ENCODE assay signal across 9 mouse cellular contexts in the genomic region with DNA sequence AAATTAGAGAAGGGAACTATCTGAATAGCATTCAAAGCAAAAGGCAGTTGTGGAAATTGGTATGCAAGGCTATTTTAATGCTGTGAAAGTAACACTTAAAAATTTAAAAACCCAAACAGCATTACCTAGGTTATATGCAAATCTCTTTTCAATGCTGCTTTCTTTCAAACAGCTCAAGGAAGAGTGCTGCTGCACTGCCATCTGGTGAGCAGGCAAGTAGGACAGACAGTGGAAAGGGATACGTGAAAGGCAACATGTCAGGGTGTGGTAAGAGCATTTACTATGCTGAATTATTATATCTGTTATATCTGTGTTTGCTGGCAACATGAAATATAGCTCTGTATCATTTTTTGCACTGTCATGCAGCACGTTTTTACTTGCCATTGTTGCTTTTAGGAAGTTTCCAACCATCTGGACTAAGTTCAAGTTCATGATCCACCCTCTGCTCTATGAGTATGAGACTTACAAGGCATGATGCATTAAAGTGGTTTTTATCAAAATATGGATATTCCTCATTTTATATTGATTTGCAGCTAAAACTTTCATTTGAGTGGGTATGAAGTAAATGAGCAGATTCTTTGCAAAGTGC.
A peak's percentile ranks its signal among the peaks of the same experiment; 100 is the strongest.
DNase-seq lines count a peak whose midpoint lies in the region; ATAC-seq and TF ChIP-seq lines count a peak whose summit lies in the region.
"Had no signal": no experiment of that assay in that cellular context is flagged by ENCODE, and none has a peak within 500 bp of the region (broad histone marks: within the 10 kb centered on the region; RNA-seq: fewer than 3 reads in every experiment).

No protein-coding gene starts in this region.

- H3K4me2 ChIP-seq in lung, embryonic 14.5 days = no peak overlapping the region
- H3K4me2 ChIP-seq: liver, embryonic 12.5 days had no signal

- DNase-seq in lung, embryonic 14.5 days = no peak
- DNase-seq in lung, adult 2 months = no peak
- peak; percentile 14 to 23 for DNase-seq in frontal cortex, postnatal 14 days (ENCODE audit: low spot score in 2 of 2)
- DNase-seq in left cerebral cortex, postnatal 14 days (ENCODE audit: low spot score in 2 of 2) = peak; percentile 58 to 63
- DNase-seq in urinary bladder, adult 18-20 months (ENCODE audit: low spot score in 2 of 2) = no peak
- DNase-seq in lung, postnatal 4 days = no peak

- TF ChIP-seq POLR2A in lung, adult 2 months (IDR thresholded peaks at IDR 0.05; ENCODE audit: borderline replicate concordance, extremely low read depth, low read depth, low read length) = no peak

- ATAC-seq in lung, embryonic 14.5 days (ENCODE audit: insufficient read depth) = no peak
- no peak for ATAC-seq in CD4-positive, CD25-positive, alpha-beta regulatory T cell, adult 4 months
- ATAC-seq in granulocyte monocyte progenitor cell, adult 5-6 weeks (replicated peaks; ENCODE audit: poor library complexity, severe bottlenecking) = no peak
- ATAC-seq: liver, embryonic 12.5 days had no signal

- H3K27me3 ChIP-seq in lung, embryonic 14.5 days (ENCODE audit: insufficient read depth, low read length) = no peaks in the 10 kb centered on the region
- H3K27me3 ChIP-seq: liver, embryonic 12.5 days had no signal

- 31% methylated on average over 2 of the region's 2 CpGs for WGBS in lung, embryonic 14.5 days
- WGBS in lung, adult 2 months = 31% methylated on average over 2 of the region's 2 CpGs

- TF ChIP-seq CTCF in lung, embryonic 14.5 days (IDR thresholded peaks at IDR 0.05; ENCODE audit: low read depth) = peak; percentile 21
- no peak for TF ChIP-seq CTCF in lung, adult 2 months (IDR thresholded peaks at IDR 0.05; ENCODE audit: insufficient read depth, low read length)

- H3K36me3 ChIP-seq in lung, embryonic 14.5 days (ENCODE audit: insufficient read depth) = no peaks in the 10 kb centered on the region
- H3K36me3 ChIP-seq: liver, embryonic 12.5 days had no signal

- no peak overlapping the region for H3K9ac ChIP-seq in lung, embryonic 14.5 days
- H3K9ac ChIP-seq: liver, embryonic 12.5 days had no signal

- H3K4me3 ChIP-seq in lung, embryonic 14.5 days (ENCODE audit: low read depth, low read length) = no peak overlapping the region
- no peak overlapping the region for H3K4me3 ChIP-seq in lung, adult 2 months (replicated peaks; ENCODE audit: extremely low read depth, low read depth, low read length)
- H3K4me3 ChIP-seq: liver, embryonic 12.5 days had no signal

- H3K4me1 ChIP-seq in lung, embryonic 14.5 days (ENCODE audit: insufficient read depth) = no peaks in the 10 kb centered on the region
- no peaks in the 10 kb centered on the region for H3K4me1 ChIP-seq in lung, adult 2 months (ENCODE audit: control insufficient read depth, insufficient read depth, low read length)
- H3K4me1 ChIP-seq: liver, embryonic 12.5 days had no signal

- no peaks in the 10 kb centered on the region for H3K9me3 ChIP-seq in lung, embryonic 14.5 days (ENCODE audit: low read depth, low read length)
- H3K9me3 ChIP-seq: liver, embryonic 12.5 days had no signal

- intact Hi-C loops in left cerebral cortex, postnatal 14 days (cut with DNase I) = no loop called here

- H3K27ac ChIP-seq in lung, embryonic 14.5 days (ENCODE audit: low read depth) = no peak overlapping the region
- H3K27ac ChIP-seq: liver, embryonic 12.5 days had no signal

Comparison
In these comparisons a context has a peak if more than half of its experiments do, and no peak if none do; other contexts are left out.
1. DNase-seq: peak in frontal cortex, postnatal 14 days (2 of 2) and left cerebral cortex, postnatal 14 days (2 of 2); none in lung, embryonic 14.5 days (single experiment), lung, adult 2 months (single experiment), urinary bladder, adult 18-20 months (0 of 2) and lung, postnatal 4 days (0 of 2).